Mouse (Mus musculus) intestine, postnatal 0 days (tissue): ENCODE measurements around the gene Cyp2c55. TPM values are rescaled to one million over a fixed set of nuclear protein-coding genes. Genes with fewer than 3 reads are reported as not detected.

Experiments
- ATAC-seq: fragments of 200-750 bp; cut with Nextera tagmentation; 2 replicates; pipeline ENCODE4 v1.8.0; 2017; ENCODE audit warnings: mild to moderate bottlenecking, moderate TSS enrichment, moderate library complexity
- H3K27ac ChIP-seq: fragments of 300-500 bp; sonication (generic); 2 replicates; pipeline ENCODE4 v1.5.1; 2014; ENCODE audit warnings: mild to moderate bottlenecking, low read depth, low read length, moderate library complexity
- H3K27me3 ChIP-seq: fragments of 300-500 bp; sonication (generic); replicated peaks from 2 replicates; pipeline ENCODE4 v1.6.1; 2014; ENCODE audit warnings: low read length, mixed read lengths; ENCODE audit not compliant: control insufficient read depth, insufficient read depth
- H3K36me3 ChIP-seq: fragments of 300-500 bp; sonication (generic); 2 replicates; pipeline ENCODE4 v1.6.1; 2014; ENCODE audit warnings: mild to moderate bottlenecking, moderate library complexity; ENCODE audit not compliant: control insufficient read depth, insufficient read depth
- H3K4me1 ChIP-seq: fragments of 300-500 bp; sonication (generic); replicated peaks from 2 replicates; pipeline ENCODE4 v1.6.1; 2014; ENCODE audit warnings: antibody characterized with exemption, low read length, mixed read lengths; ENCODE audit not compliant: control insufficient read depth, insufficient read depth
- H3K4me2 ChIP-seq: fragments of 300-500 bp; sonication (generic); replicated peaks from 2 replicates; pipeline ENCODE4 v1.6.1; 2014; ENCODE audit warnings: low read depth, mild to moderate bottlenecking, moderate library complexity
- H3K4me3 ChIP-seq: fragments of 300-500 bp; sonication (generic); 2 replicates; pipeline ENCODE4 v1.5.1; 2014; ENCODE audit warnings: low read depth, low read length
- H3K9ac ChIP-seq: fragments of 300-500 bp; sonication (generic); 2 replicates; pipeline ENCODE4 v1.6.1; 2014; ENCODE audit warnings: mild to moderate bottlenecking, low read depth, low read length
- H3K9me3 ChIP-seq: fragments of 300-500 bp; sonication (generic); 2 replicates; pipeline ENCODE4 v1.6.1; 2016; ENCODE audit warnings: mixed run types; ENCODE audit not compliant: control insufficient read depth
- CTCF ChIP-seq: sonication (generic); IDR thresholded peaks from 2 replicates; pipeline ENCODE4 v1.5.1; 2016; ENCODE audit warnings: low read depth, mild to moderate bottlenecking, control low read depth, antibody characterized with exemption, moderate library complexity
- WGBS: fragments of 180-500 bp; shearing (Covaris S2); extraction: QIAGEN DNeasy Blood & Tissue Kit; methylation state at CpG from one replicate; pipeline ENCODE4 v1.1.7; 2014; 5-methylcytosine and 5-hydroxymethylcytosine counted together
- polyA plus RNA-seq: library from polyadenylated mRNA; unstranded; fragments of >200 nt; fragmentation: Nextera tagmentation; extraction: Ambion mirVana; gene quantifications from 2 replicates; pipeline ENCODE4 v1.2.1, GENCODE M21; 2015

Gene Cyp2c55
- polyA plus RNA-seq, result 3.1 and 12.9 TPM in 2 replicates

GRCm38 (mm10) chr19:39006715-39007114 lies at the start of gene Cyp2c55:
Cyp2c55 (plus strand) TSS chr19:39007019.
- H3K27me3 ChIP-seq, result no peaks in the 10 kb centered on the region
- H3K9ac ChIP-seq, result no peak within 1 kb of the TSS
- no peaks in the 10 kb centered on the region for H3K9me3 ChIP-seq
- H3K4me1 ChIP-seq, result no peaks in the 10 kb centered on the region
- no peak within 1 kb of the TSS for H3K27ac ChIP-seq
- ATAC-seq, result peak; percentile 42; the same call in 1 of the 2 replicates
- H3K4me3 ChIP-seq, result no peak within 1 kb of the TSS
- no peaks in the 10 kb centered on the region for H3K36me3 ChIP-seq
- no peak for TF ChIP-seq CTCF
- no peak within 1 kb of the TSS for H3K4me2 ChIP-seq

- H3K4me3 ChIP-seq, result no peak overlapping the region
- 82% methylated on average over 6 of the region's 6 CpGs for WGBS
- no peak for ATAC-seq
- no peaks in the 10 kb centered on the region for H3K27me3 ChIP-seq
- no peaks in the 10 kb centered on the region for H3K9me3 ChIP-seq
- TF ChIP-seq CTCF, result no peak
- no peaks in the 10 kb centered on the region for H3K4me1 ChIP-seq
- H3K9ac ChIP-seq, result no peak overlapping the region
- no peak overlapping the region; the same call in 1 of the 2 replicates for H3K27ac ChIP-seq
- no peak overlapping the region for H3K4me2 ChIP-seq
- peaks cover 3% of the 10 kb centered on the region; the same call in 1 of the 2 replicates for H3K36me3 ChIP-seq
Observed at GRCm38 (mm10) chr19:38970741-38971140, 36.1 kb upstream of the Cyp2c55 start.

GRCm38 (mm10) chr19:38972581-38972980 lies 34.2 kb upstream of the Cyp2c55 start:
- Histone ChIP-seq H3K4me1 (no peaks in the 10 kb centered on the region), H3K4me2 (no peak overlapping the region), H3K9ac (no peak overlapping the region), H3K27ac (no peak overlapping the region), H3K4me3 (no peak overlapping the region), H3K36me3 (peaks cover 3% of the 10 kb centered on the region; the same call in 1 of the 2 replicates), H3K9me3 (no peaks in the 10 kb centered on the region), H3K27me3 (no peaks in the 10 kb centered on the region)
- WGBS, result 80% methylated on average over 5 of the region's 5 CpGs
- no peak for ATAC-seq
- TF ChIP-seq CTCF, result no peak

- Histone ChIP-seq H3K4me1 (no peaks in the 10 kb centered on the region), H3K9ac (no peak overlapping the region), H3K4me2 (no peak overlapping the region), H3K4me3 (no peak overlapping the region), H3K27ac (no peak overlapping the region), H3K36me3 (peaks cover 3% of the 10 kb centered on the region; the same call in 1 of the 2 replicates), H3K27me3 (no peaks in the 10 kb centered on the region), H3K9me3 (no peaks in the 10 kb centered on the region)
- ATAC-seq, result no peak
- TF ChIP-seq CTCF, result no peak
- 56% methylated on average over 7 of the region's 7 CpGs for WGBS
Observed at GRCm38 (mm10) chr19:38973666-38974065, 33.2 kb upstream of the Cyp2c55 start.

- Histone ChIP-seq H3K4me2 (no peak overlapping the region), H3K4me3 (no peak overlapping the region), H3K27me3 (no peaks in the 10 kb centered on the region), H3K9me3 (no peaks in the 10 kb centered on the region), H3K36me3 (no peaks in the 10 kb centered on the region; the same call in 1 of the 2 replicates), H3K9ac (no peak overlapping the region), H3K27ac (no peak overlapping the region), H3K4me1 (no peaks in the 10 kb centered on the region)
- TF ChIP-seq CTCF, result no peak
- ATAC-seq, result peak; percentile 65
Observed at GRCm38 (mm10) chr19:38976269-38976668, 30.6 kb upstream of the Cyp2c55 start.

GRCm38 (mm10) chr19:38981966-38982365 lies 24.9 kb upstream of the Cyp2c55 start:
- Histone ChIP-seq H3K36me3 (no peaks in the 10 kb centered on the region), H3K9me3 (no peaks in the 10 kb centered on the region), H3K4me1 (no peaks in the 10 kb centered on the region), H3K27me3 (no peaks in the 10 kb centered on the region), H3K4me2 (no peak overlapping the region), H3K9ac (no peak overlapping the region), H3K27ac (no peak overlapping the region), H3K4me3 (no peak overlapping the region)
- no peak for ATAC-seq
- WGBS, result 0% methylated on average over 1 of the region's 1 CpGs
- peak; percentile 88 for TF ChIP-seq CTCF

GRCm38 (mm10) chr19:38998248-38998647 lies 8.6 kb upstream of the Cyp2c55 start:
- H3K4me1 ChIP-seq, result no peaks in the 10 kb centered on the region
- no peak for TF ChIP-seq CTCF
- H3K4me3 ChIP-seq, result no peak overlapping the region
- no peak overlapping the region for H3K4me2 ChIP-seq
- H3K27me3 ChIP-seq, result no peaks in the 10 kb centered on the region
- no peaks in the 10 kb centered on the region for H3K36me3 ChIP-seq
- no peaks in the 10 kb centered on the region for H3K9me3 ChIP-seq
- WGBS, result 44% methylated on average over 4 of the region's 4 CpGs
- no peak overlapping the region for H3K9ac ChIP-seq
- no peak overlapping the region for H3K27ac ChIP-seq
- peak; percentile 77 for ATAC-seq
